Mouse (Mus musculus) kidney, adult 2 months (tissue): ENCODE results near the gene Tinf2. TPM values are rescaled to one million over a fixed set of nuclear protein-coding genes. Genes with fewer than 3 reads are reported as not detected.

Source experiments
- DNase-seq: peaks from one replicate; pipeline ENCODE4 v3.0.0; 2021
- H3K27ac ChIP-seq: fragments of 200-500 bp; 2 replicates; pipeline ENCODE4 v1.5.1; 2012; ENCODE audit warnings: low read depth, low read length, control low read depth, inconsistent platforms; ENCODE audit not compliant: insufficient read depth
- H3K27me3 ChIP-seq: fragments of 200-500 bp; replicated peaks from 2 replicates; pipeline ENCODE4 v1.6.1; 2012; ENCODE audit warnings: mild to moderate bottlenecking, moderate library complexity, low read length, inconsistent platforms; ENCODE audit not compliant: control insufficient read depth, insufficient read depth
- H3K36me3 ChIP-seq: fragments of 200-500 bp; 2 replicates; pipeline ENCODE4 v1.6.1; 2012; ENCODE audit warnings: mild to moderate bottlenecking, moderate library complexity, low read length, inconsistent platforms; ENCODE audit not compliant: control insufficient read depth, insufficient read depth
- H3K4me1 ChIP-seq: fragments of 200-500 bp; 2 replicates; pipeline ENCODE4 v1.6.1; 2011; ENCODE audit warnings: low read length; ENCODE audit not compliant: control insufficient read depth, insufficient read depth
- H3K4me3 ChIP-seq: fragments of 200-500 bp; 2 replicates; pipeline ENCODE4 v1.5.1; 2011; ENCODE audit warnings: mild to moderate bottlenecking, low read depth, low read length, control low read depth; ENCODE audit not compliant: insufficient read depth
- CTCF ChIP-seq: fragments of 200-500 bp; conservative IDR thresholded peaks from 2 replicates; pipeline ENCODE4 v1.5.1; 2011; ENCODE audit warnings: low read depth, mild to moderate bottlenecking, control low read depth, low read length, moderate library complexity, mixed read lengths; ENCODE audit not compliant: insufficient read depth, insufficient read length
- POLR2A ChIP-seq: fragments of 200-500 bp; IDR thresholded peaks from one replicate; pipeline ENCODE4 v1.6.1; 2011; ENCODE audit warnings: low read depth, low read length, control low read depth
- WGBS: fragments of 180-500 bp; shearing (Covaris S2); methylation state at CpG from one replicate; pipeline ENCODE4 v1.1.7; 2018; 5-methylcytosine and 5-hydroxymethylcytosine counted together
- polyA plus RNA-seq: library from polyadenylated mRNA; depleted of rRNA; stranded (reverse); fragments of >200 nt; gene quantifications from 2 replicates; pipeline ENCODE4 v1.2.3, GENCODE M21; 2012

The Tinf2 gene
- polyA plus RNA-seq, 1 experiment: 10.2 TPM

DNA sequence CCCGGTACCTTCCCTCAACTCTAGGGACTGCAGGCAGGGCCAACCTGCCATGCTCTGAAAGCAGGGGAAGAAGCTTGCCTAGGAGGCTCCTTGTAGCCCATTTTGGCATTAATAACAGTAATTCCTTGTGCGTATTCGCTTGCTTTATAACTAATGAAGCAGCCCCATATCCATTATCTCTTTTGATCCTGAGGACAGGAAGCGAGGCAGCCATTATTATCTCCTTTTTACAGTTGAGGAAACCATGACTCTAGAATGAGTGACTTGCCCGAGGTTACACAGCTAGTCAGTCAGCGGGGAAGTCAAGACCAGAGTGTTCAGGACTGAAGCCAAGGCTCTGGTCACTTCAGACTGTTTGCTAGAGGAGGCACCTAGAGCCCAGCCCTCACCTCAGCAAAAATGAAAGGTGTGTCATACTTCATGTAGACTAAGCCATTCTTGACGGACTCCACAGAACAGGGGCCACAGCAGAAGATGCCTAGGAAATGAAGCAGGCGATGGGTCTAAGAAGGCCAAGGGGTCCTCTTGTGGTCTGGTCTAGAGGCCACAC, 24.5 kb upstream of the Tinf2 start:
- Histone ChIP-seq H3K36me3 (no peaks in the 10 kb centered on the region), H3K4me3 (no peak overlapping the region), H3K4me1 (peaks cover 2% of the 10 kb centered on the region; the same call in 1 of the 2 replicates), H3K27ac (no peak overlapping the region), H3K27me3 (no peaks in the 10 kb centered on the region)
- DNase-seq: no peak
- WGBS: 89% methylated on average over 8 of the region's 8 CpGs
- TF ChIP-seq CTCF (no peak), POLR2A (no peak)

DNA sequence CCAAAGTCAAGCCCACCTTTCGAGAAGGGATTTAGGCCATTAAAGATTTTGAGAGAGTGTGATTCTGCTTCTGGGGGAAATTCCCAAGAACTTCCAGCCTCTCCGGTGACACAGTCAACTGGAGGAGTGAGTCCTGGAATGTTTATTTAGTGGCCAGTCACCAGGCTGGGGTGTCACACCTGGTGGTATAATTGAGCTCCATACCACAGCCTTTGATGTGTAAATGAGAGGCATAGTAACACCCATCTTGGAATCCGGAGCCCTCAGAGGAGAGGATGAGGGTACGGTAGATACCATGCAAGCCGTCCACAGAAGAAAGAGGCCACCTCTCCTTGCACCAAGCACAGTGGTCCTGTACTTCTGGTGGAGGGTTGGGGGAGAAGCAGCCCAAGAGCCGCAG, 21.1 kb upstream of the Tinf2 start:
- H3K27ac ChIP-seq: no peak overlapping the region
- TF ChIP-seq POLR2A (no peak), CTCF (no peak)

DNA sequence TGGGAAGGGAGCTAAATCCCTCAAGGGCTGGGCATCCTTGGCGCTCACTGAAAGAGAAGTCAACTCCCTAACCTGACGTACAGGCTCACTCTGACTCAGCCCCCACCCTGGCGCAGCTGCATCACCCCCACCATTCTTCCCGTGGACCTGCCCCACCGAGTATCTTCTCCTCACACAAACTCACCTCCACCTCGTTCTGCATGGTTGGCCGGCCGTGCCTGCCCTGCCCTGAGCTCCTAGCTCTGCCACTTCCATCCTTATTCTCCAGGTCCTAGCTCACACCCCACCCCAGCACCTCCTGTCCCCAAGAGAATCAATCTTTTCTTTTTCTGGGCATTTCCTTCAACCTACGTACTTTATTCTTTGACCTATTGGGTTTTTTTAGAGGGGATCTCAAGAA, 19.5 kb upstream of the Tinf2 start:
- Histone ChIP-seq H3K36me3 (no peaks in the 10 kb centered on the region), H3K27me3 (no peaks in the 10 kb centered on the region), H3K27ac (no peak overlapping the region), H3K4me3 (no peak overlapping the region), H3K4me1 (no peaks in the 10 kb centered on the region)
- TF ChIP-seq POLR2A: no peak
- TF ChIP-seq CTCF: no peak
- DNase-seq: no peak
- WGBS: 34% methylated on average over 9 of the region's 9 CpGs

More for the DNA sequence above, 21.1 kb upstream of the Tinf2 start:
- WGBS: 68% methylated on average over 6 of the region's 6 CpGs
- Histone ChIP-seq H3K27me3 (no peaks in the 10 kb centered on the region), H3K4me1 (peaks cover 2% of the 10 kb centered on the region; the same call in 1 of the 2 replicates), H3K36me3 (no peaks in the 10 kb centered on the region), H3K4me3 (no peak overlapping the region)
- DNase-seq: no peak

GRCm38 (mm10) chr14:55697226-55697625, 15.6 kb upstream of the Tinf2 start:
- no peak for DNase-seq
- no peaks in the 10 kb centered on the region for H3K36me3 ChIP-seq
- no peaks in the 10 kb centered on the region for H3K4me1 ChIP-seq
- TF ChIP-seq CTCF (no peak), POLR2A (no peak)
- H3K27ac ChIP-seq: no peak overlapping the region
- WGBS: 81% methylated on average over 4 of the region's 4 CpGs
- H3K27me3 ChIP-seq: no peaks in the 10 kb centered on the region
- no peak overlapping the region for H3K4me3 ChIP-seq

DNA sequence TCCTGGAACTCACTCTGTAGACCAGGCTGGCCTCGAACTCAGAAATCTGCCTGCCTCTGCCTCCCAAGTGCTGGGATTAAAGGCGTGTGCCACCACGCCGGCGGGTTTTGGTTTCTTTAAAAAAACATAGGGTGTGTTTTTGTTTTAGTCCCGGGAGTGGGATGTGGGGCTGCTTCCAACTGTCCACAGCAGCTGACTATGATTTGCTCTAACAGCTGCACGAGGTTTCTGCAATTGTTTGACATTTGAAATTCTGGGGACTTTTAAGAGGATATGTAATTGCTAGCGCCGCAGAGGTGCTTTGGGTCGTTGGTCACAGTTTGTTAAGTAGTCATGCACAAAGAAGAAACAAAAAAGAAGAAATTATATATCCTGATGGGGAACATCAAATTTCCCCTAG, 7.8 kb upstream of the Tinf2 start:
- no peak overlapping the region for H3K27ac ChIP-seq
- no peaks in the 10 kb centered on the region for H3K4me1 ChIP-seq
- no peak overlapping the region for H3K4me3 ChIP-seq
- no peaks in the 10 kb centered on the region for H3K27me3 ChIP-seq
- TF ChIP-seq CTCF (no peak), POLR2A (no peak)
- WGBS: 45% methylated on average over 10 of the region's 10 CpGs
- DNase-seq: no peak
- no peaks in the 10 kb centered on the region for H3K36me3 ChIP-seq

- peak overlapping the region; percentile 70 for H3K4me3 ChIP-seq
- no peak for DNase-seq
- 6% methylated on average over 3 of the region's 3 CpGs for WGBS
- TF ChIP-seq CTCF (no peak), POLR2A (no peak)
- no peaks in the 10 kb centered on the region for H3K27me3 ChIP-seq
- 0 out of 2 replicates have a peak overlapping the region, but pooled peaks have one; percentile 43 for H3K27ac ChIP-seq
- peaks cover 2% of the 10 kb centered on the region; the same call in 1 of the 2 replicates for H3K4me1 ChIP-seq
- no peaks in the 10 kb centered on the region for H3K36me3 ChIP-seq
These were observed 486 bp upstream of the Tinf2 start for GRCm38 (mm10) chr14:55682118-55682493.

GRCm38 (mm10) chr14:55677615-55678014, 4.0 kb downstream of the Tinf2 start:
- Histone ChIP-seq H3K27ac (no peak overlapping the region), H3K36me3 (no peaks in the 10 kb centered on the region), H3K4me3 (no peak overlapping the region), H3K27me3 (no peaks in the 10 kb centered on the region), H3K4me1 (peaks cover 5% of the 10 kb centered on the region; the same call in 1 of the 2 replicates)
- TF ChIP-seq POLR2A (no peak), CTCF (no peak)
- no peak for DNase-seq
- WGBS: 87% methylated on average over 4 of the region's 4 CpGs
